Comparison of ENCODE assay signal across 9 mouse cellular contexts in genomic region chr16:76323594-76324307, GRCm38 (mm10). TPM values are rescaled to one million over a fixed set of nuclear protein-coding genes. Genes with fewer than 3 reads are reported as not detected.
DNase-seq lines count a peak whose midpoint lies in the region; ATAC-seq and TF ChIP-seq lines count a peak whose summit lies in the region.
"Had no signal": no experiment of that assay in that cellular context is flagged by ENCODE, and none has a peak within 500 bp of the region (broad histone marks: within the 10 kb centered on the region; RNA-seq: fewer than 3 reads in every experiment).

No protein-coding gene starts in this region.

- H3K9me3 ChIP-seq in lung, embryonic 16.5 days (ENCODE audit: control insufficient read depth, low read length), result no peaks in the 10 kb centered on the region
- no peaks in the 10 kb centered on the region for H3K9me3 ChIP-seq in intestine, embryonic 16.5 days (ENCODE audit: control insufficient read depth, low read length)

- H3K36me3 ChIP-seq in lung, embryonic 16.5 days (ENCODE audit: control insufficient read depth, insufficient read depth, low read length), result no peaks in the 10 kb centered on the region
- H3K36me3 ChIP-seq in intestine, embryonic 16.5 days (ENCODE audit: control insufficient read depth, insufficient read depth, low read length), result no peaks in the 10 kb centered on the region

- TF ChIP-seq POLR2A in lung, adult 2 months (IDR thresholded peaks at IDR 0.05; ENCODE audit: borderline replicate concordance, extremely low read depth, low read depth, low read length), result no peak

- whole genome bisulfite sequencing in lung, embryonic 16.5 days, result 71% methylated on average over 4 of the region's 4 CpGs
- 63% methylated on average over 4 of the region's 4 CpGs for WGBS in lung, adult 2 months
- WGBS in intestine, embryonic 16.5 days, result 84% methylated on average over 4 of the region's 4 CpGs

- peaks cover 19% of the 10 kb centered on the region for H3K4me1 ChIP-seq in lung, embryonic 16.5 days (replicated peaks; ENCODE audit: control insufficient read depth, insufficient read depth, low read length)
- peaks cover 6% of the 10 kb centered on the region for H3K4me1 ChIP-seq in lung, adult 2 months (ENCODE audit: control insufficient read depth, insufficient read depth, low read length)
- peaks cover 10% of the 10 kb centered on the region for H3K4me1 ChIP-seq in intestine, embryonic 16.5 days (ENCODE audit: control insufficient read depth, insufficient read depth, low read length)

- TF ChIP-seq CTCF in lung, adult 2 months (IDR thresholded peaks at IDR 0.05; ENCODE audit: insufficient read depth, low read length), result no peak

- no peak overlapping the region for H3K4me3 ChIP-seq in lung, embryonic 16.5 days (ENCODE audit: low read length)
- no peak overlapping the region for H3K4me3 ChIP-seq in lung, adult 2 months (replicated peaks; ENCODE audit: extremely low read depth, low read depth, low read length)
- H3K4me3 ChIP-seq in intestine, embryonic 16.5 days (ENCODE audit: low read length), result no peak overlapping the region

- no peak for DNase-seq in lung, adult 2 months
- peak; percentile 38 to 66 for DNase-seq in spleen, postnatal 14 days (ENCODE audit: low spot score in 2 of 2)
- no peak for DNase-seq in embryo, embryonic 10 days (ENCODE audit: low spot score)
- no peak for DNase-seq in Muller cell, postnatal 12 days (ENCODE audit: inconsistent ontology term)
- DNase-seq: gastrocnemius, postnatal 25 days; layer of hippocampus, postnatal 36 days had no signal

- H3K27me3 ChIP-seq in lung, embryonic 16.5 days (ENCODE audit: control insufficient read depth, insufficient read depth, low read depth, low read length), result no peaks in the 10 kb centered on the region
- no peaks in the 10 kb centered on the region for H3K27me3 ChIP-seq in intestine, embryonic 16.5 days (replicated peaks; ENCODE audit: control insufficient read depth, insufficient read depth, low read length)

- H3K27ac ChIP-seq in lung, embryonic 16.5 days (ENCODE audit: low read length), result no peak overlapping the region
- no peak overlapping the region for H3K27ac ChIP-seq in intestine, embryonic 16.5 days (ENCODE audit: low read length)

- ATAC-seq in lung, embryonic 16.5 days (ENCODE audit: low read depth), result peak; percentile 29; the same call in 1 of the 2 replicates
- peak; percentile 54 for ATAC-seq in activated CD4-positive, CD25-positive, alpha-beta regulatory T cell, adult 4 months
- ATAC-seq in intestine, embryonic 16.5 days, result peak; percentile 66

- no peak overlapping the region for H3K4me2 ChIP-seq in lung, embryonic 16.5 days (ENCODE audit: low read depth, low read length)
- no peak overlapping the region for H3K4me2 ChIP-seq in intestine, embryonic 16.5 days (ENCODE audit: low read depth, low read length)

- no peak overlapping the region for H3K9ac ChIP-seq in lung, embryonic 16.5 days (ENCODE audit: low read length)
- H3K9ac ChIP-seq in intestine, embryonic 16.5 days (ENCODE audit: low read depth, low read length), result no peak overlapping the region

RNA-seq across cellular contexts. Expression of gene Nrip1, which starts 49.9 kb away (rescaled TPM):
- 44.3 and 45.4 TPM in 2 replicates for polyA plus RNA-seq in lung, embryonic 16.5 days (2015; fragmentation: Nextera tagmentation; extraction: Ambion mirVana)
- polyA plus RNA-seq in lung, adult 2 months (2012; rRNA removed), result 7.6 and 8.0 TPM in 2 replicates
- 10 to 100 TPM; 31.6 to 41.4 TPM for polyA plus RNA-seq in activated CD4-positive, CD25-positive, alpha-beta regulatory T cell, adult 4 months (2017; shearing (Covaris generic))
- 31.2 and 35.5 TPM in 2 replicates for polyA plus RNA-seq in intestine, embryonic 16.5 days (2015; fragmentation: Nextera tagmentation; extraction: Ambion mirVana)

Comparison
In these comparisons a context has a peak if more than half of its experiments do, and no peak if none do; other contexts are left out.
1. DNase-seq: peak in spleen, postnatal 14 days (2 of 2); none in lung, adult 2 months (single experiment), embryo, embryonic 10 days (single experiment) and Muller cell, postnatal 12 days (single experiment).
2. Peak in every context shown above with its lines, with median percentiles within 50 percentile points of each other: ATAC-seq.